In genomic region chr14:34106389-34107062, GRCm38 (mm10) we compare ENCODE assay signal across 8 mouse cellular contexts. TPM values are rescaled to one million over a fixed set of nuclear protein-coding genes. Genes with fewer than 3 reads are reported as not detected.
DNase-seq lines count a peak whose midpoint lies in the region; ATAC-seq and TF ChIP-seq lines count a peak whose summit lies in the region.

No protein-coding gene starts in this region.

- TF ChIP-seq EP300 in liver, postnatal 0 days (IDR thresholded peaks at IDR 0.05; ENCODE audit: low read depth), result no peak

- no peaks in the 10 kb centered on the region for H3K27me3 ChIP-seq in heart, embryonic 10.5 days (ENCODE audit: insufficient read depth, poor library complexity, severe bottlenecking)
- H3K27me3 ChIP-seq in heart, embryonic 11.5 days (ENCODE audit: control insufficient read depth, insufficient read depth, low read length), result no peaks in the 10 kb centered on the region
- no peaks in the 10 kb centered on the region for H3K27me3 ChIP-seq in liver, postnatal 0 days (ENCODE audit: insufficient read depth, low read length)

- peaks cover 16% of the 10 kb centered on the region for H3K4me1 ChIP-seq in heart, embryonic 10.5 days
- H3K4me1 ChIP-seq in heart, embryonic 11.5 days (ENCODE audit: control insufficient read depth, insufficient read depth, low read length), result peaks cover 3% of the 10 kb centered on the region; the same call in 1 of the 2 replicates
- peaks cover 7% of the 10 kb centered on the region for H3K4me1 ChIP-seq in embryonic fibroblast, embryonic 13.5 days (ENCODE audit: control insufficient read depth, insufficient read depth, low read length)
- H3K4me1 ChIP-seq in liver, postnatal 0 days (ENCODE audit: insufficient read depth), result no peaks in the 10 kb centered on the region

- DNase-seq in heart, embryonic 10.5 days (ENCODE audit: low spot score), result peak; percentile 65
- DNase-seq in urinary bladder, adult 2 months (ENCODE audit: low spot score), result peak; percentile 41
- DNase-seq in urinary bladder, postnatal 10 days (ENCODE audit: low spot score), result no peak
- peak; percentile 62 for DNase-seq in liver, postnatal 0 days
- peak; percentile 19 for DNase-seq in thymus, postnatal 25 days
- no peak for DNase-seq in layer of hippocampus, adult 9-11 months

- H3K9ac ChIP-seq in heart, embryonic 11.5 days (ENCODE audit: low read depth, low read length), result no peak overlapping the region
- H3K9ac ChIP-seq in liver, postnatal 0 days (replicated peaks), result no peak overlapping the region

- ATAC-seq in heart, embryonic 11.5 days (replicated peaks; ENCODE audit: insufficient number of reproducible peaks, low FRiP score, low TSS enrichment), result no peak
- no peak for ATAC-seq in liver, postnatal 0 days

- WGBS in heart, embryonic 10.5 days, result 50% methylated on average over 12 of the region's 12 CpGs
- WGBS in heart, embryonic 11.5 days (ENCODE audit: insufficient replicate concordance), result 50% methylated on average over 12 of the region's 12 CpGs
- 51% methylated on average over 11 of the region's 12 CpGs for WGBS in liver, postnatal 0 days (ENCODE audit: insufficient replicate concordance)

- H3K36me3 ChIP-seq in heart, embryonic 10.5 days, result no peaks in the 10 kb centered on the region
- no peaks in the 10 kb centered on the region for H3K36me3 ChIP-seq in heart, embryonic 11.5 days (ENCODE audit: control insufficient read depth, insufficient read depth, low read length)
- no peaks in the 10 kb centered on the region for H3K36me3 ChIP-seq in liver, postnatal 0 days (replicated peaks; ENCODE audit: insufficient read depth, low read length)

- no peak for TF ChIP-seq POLR2A in embryonic fibroblast, embryonic 13.5 days (IDR thresholded peaks at IDR 0.05; ENCODE audit: low read depth, low read length)

- peak; percentile 56 for TF ChIP-seq CTCF in embryonic fibroblast, embryonic 13.5 days (IDR thresholded peaks at IDR 0.05; ENCODE audit: borderline replicate concordance, insufficient read depth, low read length)
- TF ChIP-seq CTCF in liver, postnatal 0 days (IDR thresholded peaks at IDR 0.05; ENCODE audit: low read depth), result peak; percentile 73

- H3K4me3 ChIP-seq in heart, embryonic 10.5 days, result no peak overlapping the region
- no peak overlapping the region for H3K4me3 ChIP-seq in heart, embryonic 11.5 days (ENCODE audit: low read depth, low read length)
- no peak overlapping the region for H3K4me3 ChIP-seq in embryonic fibroblast, embryonic 13.5 days (ENCODE audit: insufficient read depth, low read length)
- no peak overlapping the region for H3K4me3 ChIP-seq in liver, postnatal 0 days (ENCODE audit: low read depth, low read length)

- no peak overlapping the region for H3K27ac ChIP-seq in heart, embryonic 10.5 days
- H3K27ac ChIP-seq in heart, embryonic 11.5 days (ENCODE audit: low read depth, low read length), result no peak overlapping the region
- H3K27ac ChIP-seq in embryonic fibroblast, embryonic 13.5 days (ENCODE audit: insufficient read depth, low read length), result no peak overlapping the region
- H3K27ac ChIP-seq in liver, postnatal 0 days (ENCODE audit: low read depth), result no peak overlapping the region

- H3K9me3 ChIP-seq in heart, embryonic 10.5 days, result no peaks in the 10 kb centered on the region
- H3K9me3 ChIP-seq in heart, embryonic 11.5 days (replicated peaks; ENCODE audit: control insufficient read depth, low read length), result no peaks in the 10 kb centered on the region
- H3K9me3 ChIP-seq in liver, postnatal 0 days (ENCODE audit: low read length), result no peaks in the 10 kb centered on the region

- no peak overlapping the region for H3K4me2 ChIP-seq in heart, embryonic 11.5 days
- no peak overlapping the region for H3K4me2 ChIP-seq in liver, postnatal 0 days (ENCODE audit: low read depth, low read length)

RNA-seq across cellular contexts. Expression of gene A630023A22Rik, which starts 4.0 kb away (rescaled TPM):
- not detected in 2 replicates for polyA plus RNA-seq in heart, embryonic 10.5 days (2016; fragmentation: Nextera tagmentation; extraction: Ambion mirVana)
- not detected in 2 replicates for polyA plus RNA-seq in heart, embryonic 11.5 days (2014; fragmentation: Nextera tagmentation; extraction: Ambion mirVana)
- polyA plus RNA-seq in urinary bladder, adult 2 months (2012; rRNA removed), result 12.5 and 14.3 TPM in 2 replicates
- polyA plus RNA-seq in embryonic fibroblast, embryonic 13.5 days (2011; ENCODE audit: insufficient read length, low read depth, missing spikeins), result 1.6 and 2.8 TPM in 2 replicates
- polyA plus RNA-seq in liver, postnatal 0 days (2015; fragmentation: Nextera tagmentation; extraction: Ambion mirVana), result not detected in 2 replicates

RNA-seq across cellular contexts. Expression of gene Anxa8, which starts 20.7 kb away (rescaled TPM):
- 0.49 and 0.53 TPM in 2 replicates for polyA plus RNA-seq in heart, embryonic 10.5 days (2016; fragmentation: Nextera tagmentation; extraction: Ambion mirVana)
- polyA plus RNA-seq in heart, embryonic 11.5 days (2014; fragmentation: Nextera tagmentation; extraction: Ambion mirVana), result 1.1 and 1.4 TPM in 2 replicates
- polyA plus RNA-seq in urinary bladder, adult 2 months (2012; rRNA removed), result 39.5 and 42.4 TPM in 2 replicates
- polyA plus RNA-seq in embryonic fibroblast, embryonic 13.5 days (2011; ENCODE audit: insufficient read length, low read depth, missing spikeins), result 28.1 and 42.9 TPM in 2 replicates
- polyA plus RNA-seq in liver, postnatal 0 days (2015; fragmentation: Nextera tagmentation; extraction: Ambion mirVana), result 0.43 and 0.58 TPM in 2 replicates

RNA-seq across cellular contexts. Expression of gene Npy4r, which starts 45.8 kb away (rescaled TPM):
- polyA plus RNA-seq in heart, embryonic 10.5 days (2016; fragmentation: Nextera tagmentation; extraction: Ambion mirVana), result 0.04 and 0.05 TPM in 2 replicates
- 0.20 and 0.23 TPM in 2 replicates for polyA plus RNA-seq in heart, embryonic 11.5 days (2014; fragmentation: Nextera tagmentation; extraction: Ambion mirVana)
- polyA plus RNA-seq in urinary bladder, adult 2 months (2012; rRNA removed), result 25.1 and 34.7 TPM in 2 replicates
- not detected in 2 replicates for polyA plus RNA-seq in embryonic fibroblast, embryonic 13.5 days (2011; ENCODE audit: insufficient read length, low read depth, missing spikeins)
- polyA plus RNA-seq in liver, postnatal 0 days (2015; fragmentation: Nextera tagmentation; extraction: Ambion mirVana), result not detected in 2 replicates

RNA-seq across cellular contexts. Expression of gene Antxrl, which starts 54.0 kb away (rescaled TPM):
- not detected in 2 replicates for polyA plus RNA-seq in heart, embryonic 10.5 days (2016; fragmentation: Nextera tagmentation; extraction: Ambion mirVana)
- polyA plus RNA-seq in heart, embryonic 11.5 days (2014; fragmentation: Nextera tagmentation; extraction: Ambion mirVana), result not detected in 2 replicates
- polyA plus RNA-seq in urinary bladder, adult 2 months (2012; rRNA removed), result not detected in 2 replicates
- not detected in 2 replicates for polyA plus RNA-seq in embryonic fibroblast, embryonic 13.5 days (2011; ENCODE audit: insufficient read length, low read depth, missing spikeins)
- polyA plus RNA-seq in liver, postnatal 0 days (2015; fragmentation: Nextera tagmentation; extraction: Ambion mirVana), result not detected in 2 replicates

Comparison
In these comparisons a context has a peak if more than half of its experiments do, and no peak if none do; other contexts are left out.
1. DNase-seq: peak in heart, embryonic 10.5 days (single experiment), urinary bladder, adult 2 months (single experiment), liver, postnatal 0 days (single experiment) and thymus, postnatal 25 days (single experiment); none in urinary bladder, postnatal 10 days (single experiment) and layer of hippocampus, adult 9-11 months (single experiment).
2. RNA of gene Anxa8, which starts 20.7 kb away (polyA plus RNA-seq): 39.5 to 42.4 TPM in urinary bladder, adult 2 months and 28.1 to 42.9 TPM in embryonic fibroblast, embryonic 13.5 days; 1.1 to 1.4 TPM in heart, embryonic 11.5 days, 0.43 to 0.58 TPM in liver, postnatal 0 days and 0.49 to 0.53 TPM in heart, embryonic 10.5 days; every median in the first group is over 10 times any median in the second.
3. RNA of gene Npy4r, which starts 45.8 kb away (polyA plus RNA-seq): 25.1 to 34.7 TPM in urinary bladder, adult 2 months; 0.20 to 0.23 TPM in heart, embryonic 11.5 days, not detected in embryonic fibroblast, embryonic 13.5 days, 0.04 to 0.05 TPM in heart, embryonic 10.5 days and not detected in liver, postnatal 0 days; every median in the first group is over 10 times any median in the second.